Mouse (Mus musculus) liver (tissue): Measurements from ENCODE around the gene Gm5269.

Experiments
- DNase-seq: peaks from one replicate; pipeline ENCODE4 v3.0.0-alpha.2; 2020; ENCODE audit warnings: mixed read lengths

The Gm5269 gene

DNA sequence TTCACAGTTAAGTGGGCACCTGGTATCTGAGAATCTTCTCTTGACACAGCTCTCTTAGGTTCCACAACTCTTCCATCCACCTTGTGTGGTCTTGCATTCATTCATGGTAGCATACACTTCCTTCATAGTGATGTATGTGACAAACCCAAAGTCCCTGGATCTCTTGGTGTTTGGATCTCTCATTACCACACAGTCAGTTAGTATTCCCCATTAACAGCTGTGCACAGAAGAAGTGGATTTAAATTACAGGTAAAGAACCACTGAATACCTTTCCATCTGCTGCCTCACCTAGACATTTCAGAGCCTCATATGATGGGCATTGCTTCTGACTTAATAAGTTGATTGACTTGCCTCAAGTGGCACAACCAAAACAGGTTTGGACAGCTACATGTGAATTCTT lies at the start of gene Gm5269:
Gm5269 (minus strand) TSS at position 101 of the 400 bp plus-strand sequence.
- no peak for DNase-seq

GRCm38 (mm10) chr1:45931127-45931526 lies 41.1 kb upstream of the Gm5269 start:
- no peak for DNase-seq

DNA sequence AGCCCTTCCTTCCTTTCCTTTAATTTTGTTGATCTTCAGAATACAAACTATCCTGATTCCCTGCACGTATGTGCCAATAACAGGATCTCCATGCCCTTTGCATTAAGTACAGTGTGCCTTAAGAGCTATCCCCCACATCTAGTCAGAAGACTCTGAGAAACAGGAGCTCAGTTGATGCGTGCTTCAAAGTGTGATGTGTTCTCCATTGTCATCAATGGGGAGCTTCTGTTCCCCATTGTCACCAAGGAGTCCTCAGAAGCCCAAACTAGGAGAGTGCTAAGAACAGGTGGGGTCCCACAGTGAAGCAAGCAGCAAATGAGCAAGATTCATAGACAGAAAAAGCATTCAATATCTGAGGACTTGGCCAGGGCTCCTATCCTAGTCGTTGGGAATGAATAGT lies 36.8 kb upstream of the Gm5269 start:
- DNase-seq = no peak

DNA sequence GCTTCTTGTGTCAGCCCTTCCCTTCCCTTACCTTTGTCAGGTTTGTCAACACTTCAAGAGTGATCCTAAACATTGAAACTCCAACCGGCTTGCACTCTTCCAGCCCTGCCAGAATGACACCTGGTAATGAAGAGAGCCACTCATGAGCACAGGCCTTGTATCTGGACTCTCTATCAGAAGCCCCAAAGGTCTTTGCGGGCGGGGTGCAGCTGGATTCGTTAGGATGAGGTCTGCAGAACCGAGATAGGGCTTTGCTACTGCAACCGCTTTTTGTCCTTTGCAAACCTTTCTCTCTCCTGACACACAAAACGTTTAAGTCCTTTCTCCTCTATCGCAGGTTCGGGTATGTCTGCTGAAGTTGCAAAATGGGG lies 36.3 kb upstream of the Gm5269 start, which contains the start of gene Slc40a1:
Slc40a1 (minus strand) TSS at position 131 of the 371 bp plus-strand sequence.
- DNase-seq = peak; percentile 89

- peak; percentile 94 for DNase-seq
These were observed 35.7 kb upstream of the Gm5269 start for GRCm38 (mm10) chr1:45925500-45926392.

GRCm38 (mm10) chr1:45925131-45925499 lies 35.0 kb upstream of the Gm5269 start:
- no peak for DNase-seq

DNA sequence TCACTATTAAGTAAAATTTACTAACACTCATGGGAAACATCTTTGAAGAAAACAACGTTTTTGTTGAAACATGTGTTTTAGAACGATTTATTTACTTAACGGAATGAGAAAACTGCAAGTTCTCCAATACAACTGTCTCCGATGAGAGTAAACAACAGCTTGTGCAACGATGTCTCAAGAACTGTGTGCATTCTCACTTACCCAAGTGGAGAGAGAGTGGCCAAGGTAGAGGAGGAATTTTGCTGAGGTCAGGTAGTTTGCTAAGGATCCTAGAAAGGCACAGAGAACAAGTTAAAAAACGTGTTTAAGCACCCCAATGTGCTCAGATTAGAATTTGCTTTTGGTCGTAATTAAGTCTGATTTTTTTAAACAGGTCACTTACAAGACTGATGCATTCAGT lies 34.4 kb upstream of the Gm5269 start:
- no peak for DNase-seq

DNA sequence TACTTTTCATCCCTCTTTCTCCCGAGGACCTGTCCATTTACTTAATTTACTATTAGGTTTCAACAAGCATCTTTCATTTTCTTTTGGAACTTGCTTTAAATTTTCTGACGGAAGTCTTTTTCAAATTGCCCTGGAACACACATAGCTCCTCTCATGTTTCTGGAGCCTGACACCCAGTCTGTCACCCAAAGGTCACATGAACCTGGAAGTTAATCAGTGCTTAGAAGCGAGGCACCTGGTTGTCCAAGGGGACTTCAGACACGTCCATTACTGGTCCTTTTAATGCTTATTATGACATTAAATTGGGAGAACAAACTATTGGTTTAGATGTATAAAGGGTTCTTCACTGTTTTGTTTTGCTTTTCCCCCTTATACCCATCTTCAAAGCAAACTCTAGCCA lies 33.2 kb upstream of the Gm5269 start:
- no peak for DNase-seq

- DNase-seq = no peak
These were observed 30.6 kb upstream of the Gm5269 start for GRCm38 (mm10) chr1:45920703-45921102.

DNA sequence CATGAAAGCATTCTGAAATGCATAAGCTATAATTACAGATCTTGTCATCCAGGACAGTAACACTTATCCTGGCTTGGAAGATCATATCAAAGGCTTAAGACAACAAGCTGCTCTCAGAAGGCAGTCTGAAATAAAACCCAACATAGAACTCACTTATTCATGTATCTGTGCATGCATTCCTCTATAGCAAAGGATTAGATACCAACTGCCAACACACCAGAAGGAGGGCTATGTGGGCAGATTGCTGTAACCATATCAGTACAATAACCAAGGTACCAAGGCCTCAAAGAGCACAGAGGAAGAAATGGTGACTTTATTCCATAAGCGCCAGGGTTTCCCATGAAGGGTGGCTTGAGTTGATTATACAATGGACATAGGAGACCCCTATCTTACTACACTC lies 29.7 kb upstream of the Gm5269 start:
- DNase-seq = no peak

DNA sequence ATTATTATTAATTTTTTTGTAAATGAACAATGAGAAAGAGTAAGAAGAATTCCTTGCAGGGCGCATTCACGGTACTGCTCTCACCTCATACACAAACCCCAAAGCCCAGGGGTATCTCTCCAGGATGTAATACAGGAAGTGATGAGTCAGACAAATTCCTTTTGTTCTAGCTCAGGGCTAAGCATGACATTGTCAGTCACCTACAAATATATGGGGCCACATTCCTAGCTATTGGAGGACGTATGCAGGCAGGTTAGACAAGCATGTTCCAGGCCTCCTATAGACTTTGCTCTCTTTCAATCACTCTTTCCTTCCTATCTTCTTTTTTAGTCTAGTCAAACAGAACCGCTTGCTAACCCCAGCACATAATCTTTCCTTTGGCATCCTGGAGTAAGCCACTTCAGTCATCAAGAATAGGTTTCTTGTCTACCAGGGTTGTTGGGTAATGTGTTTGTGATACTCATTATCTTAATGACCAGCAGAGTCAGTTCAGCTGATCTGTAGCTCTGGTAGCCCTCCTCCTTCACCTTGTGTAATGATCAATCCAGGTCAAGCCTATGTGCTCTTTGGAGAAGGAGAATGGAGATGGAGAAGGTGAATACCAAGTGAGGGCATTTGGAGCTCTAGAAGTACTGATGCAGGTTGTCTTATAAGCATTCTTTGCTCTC lies 27.2 kb upstream of the Gm5269 start:
- no peak for DNase-seq

DNA sequence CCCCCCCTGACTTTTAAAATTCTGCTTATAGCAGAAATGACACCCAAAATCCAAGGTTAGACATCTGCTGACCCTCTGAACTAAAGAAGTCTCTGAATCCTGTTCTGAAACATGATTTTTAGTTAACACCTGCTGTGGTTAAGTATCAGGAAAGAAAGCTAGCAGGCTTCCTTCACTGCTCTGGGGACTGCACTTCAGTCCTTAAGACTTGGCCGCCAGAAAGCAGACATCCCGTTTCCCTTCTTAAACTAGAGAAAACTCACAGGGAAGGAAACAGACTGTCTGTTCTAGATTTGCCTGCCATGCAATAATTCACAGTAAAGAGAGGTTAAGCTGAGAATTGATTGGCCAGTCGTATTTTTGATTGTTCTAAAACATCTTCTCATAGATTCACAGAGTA lies 26.1 kb upstream of the Gm5269 start:
- DNase-seq = no peak

DNA sequence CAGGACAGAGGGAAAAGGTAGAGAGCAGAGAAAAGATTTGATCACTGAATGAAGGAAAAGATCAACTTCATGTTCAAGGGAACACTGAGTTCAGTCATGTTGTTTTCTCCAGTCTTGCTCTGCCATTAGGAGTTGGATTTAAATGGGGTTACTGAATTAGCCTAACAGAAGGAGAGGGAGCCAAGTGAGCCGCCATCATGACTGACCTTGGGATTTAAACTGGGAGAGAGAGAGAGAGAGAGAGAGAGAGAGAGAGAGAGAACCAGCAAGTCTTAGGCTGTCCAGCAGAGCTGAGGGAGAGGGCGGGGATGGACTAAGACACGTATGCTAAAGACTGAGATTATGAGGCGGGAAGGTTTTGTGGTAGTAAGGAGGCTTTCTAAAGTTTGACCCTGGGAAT lies 24.2 kb upstream of the Gm5269 start:
- no peak for DNase-seq

GRCm38 (mm10) chr1:45905107-45905821 lies 15.2 kb upstream of the Gm5269 start:
- DNase-seq = peak; percentile 26

DNA sequence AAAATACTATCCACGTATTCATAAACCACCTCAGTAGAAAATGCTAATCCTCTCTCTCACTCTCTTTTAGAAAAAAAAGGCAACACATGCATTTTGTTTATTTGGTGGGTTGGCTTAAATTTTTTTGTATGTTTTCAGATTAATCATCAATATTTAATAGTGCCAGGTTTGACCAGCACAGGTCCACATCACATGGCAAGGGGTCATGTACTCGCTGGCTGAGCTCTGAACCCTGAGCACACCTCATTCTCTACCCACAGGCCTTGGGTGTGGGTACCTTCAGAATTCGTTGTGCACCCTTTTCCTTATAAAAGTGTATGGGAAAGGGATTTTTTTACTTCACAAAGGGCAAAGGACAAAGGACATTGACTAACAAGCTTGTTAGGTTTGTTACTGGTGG lies 14.1 kb upstream of the Gm5269 start:
- no peak for DNase-seq

GRCm38 (mm10) chr1:45898044-45898443 lies 8.0 kb upstream of the Gm5269 start:
- no peak for DNase-seq

- no peak for DNase-seq
These were observed 4.3 kb upstream of the Gm5269 start for GRCm38 (mm10) chr1:45894168-45894912.

- DNase-seq = no peak
These were observed 1.9 kb upstream of the Gm5269 start for GRCm38 (mm10) chr1:45891986-45892385.

DNA sequence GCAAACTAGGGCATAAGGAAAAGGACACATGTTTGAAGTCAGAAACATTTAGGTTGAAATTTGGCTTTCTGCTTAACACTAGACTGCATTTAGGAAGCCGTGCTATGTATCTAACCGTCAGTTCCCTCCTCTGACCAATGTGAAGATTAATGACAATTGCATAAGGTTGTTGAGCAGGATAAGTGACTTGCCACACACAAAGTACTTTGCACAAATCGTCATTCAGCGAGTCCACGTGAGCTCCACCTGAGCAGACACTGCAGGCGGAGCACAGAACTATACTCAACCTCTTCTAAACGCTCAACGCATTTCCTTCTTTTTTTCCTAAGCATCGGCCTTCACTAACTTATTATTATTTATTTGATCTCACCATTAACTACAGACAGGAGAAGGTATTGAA lies 3.3 kb downstream of the Gm5269 start:
- no peak for DNase-seq

DNA sequence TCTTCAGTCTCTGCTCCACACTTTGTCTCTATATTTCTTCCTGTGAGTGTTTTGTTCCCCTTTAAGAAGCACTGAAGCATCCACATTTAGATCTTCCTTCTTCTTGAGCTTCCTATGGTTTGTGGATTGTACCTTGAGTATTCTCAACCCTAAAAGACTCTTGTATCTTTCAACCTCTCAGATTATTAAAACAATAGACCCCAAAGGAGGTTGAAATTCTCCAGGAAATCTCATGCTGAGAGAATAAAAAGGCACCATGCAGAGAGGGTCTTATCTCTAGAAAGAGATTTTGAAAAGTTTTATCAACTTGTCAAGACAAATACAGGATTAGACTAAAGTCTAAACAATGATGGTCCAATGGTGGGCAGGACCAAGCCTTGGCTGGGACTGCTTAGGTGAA lies 6.7 kb downstream of the Gm5269 start:
- no peak for DNase-seq

DNA sequence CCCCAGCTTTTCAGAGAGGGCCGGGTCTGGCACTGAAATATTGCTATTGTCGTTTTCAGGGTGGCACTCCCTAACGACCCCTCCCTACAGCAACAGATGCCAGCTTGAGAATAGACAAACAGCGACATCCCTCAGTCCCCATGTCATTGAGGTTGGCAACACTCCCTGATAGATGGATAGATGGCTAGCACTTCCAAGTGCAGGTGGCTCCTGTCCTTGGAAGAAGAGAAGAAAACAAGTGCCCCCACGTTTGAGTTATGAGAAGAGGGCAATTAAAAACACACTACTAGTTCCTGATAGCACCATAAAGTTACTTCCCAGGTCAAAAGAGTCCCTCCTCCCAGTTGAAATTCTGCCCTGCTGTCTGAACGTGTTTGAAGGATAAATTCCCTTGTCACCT lies 8.0 kb downstream of the Gm5269 start:
- no peak for DNase-seq

- no peak for DNase-seq
These were observed 8.7 kb downstream of the Gm5269 start for GRCm38 (mm10) chr1:45881228-45881832.

- DNase-seq = no peak
These were observed 12.6 kb downstream of the Gm5269 start for GRCm38 (mm10) chr1:45877463-45877862.
